Mouse (Mus musculus): ENCODE data around the gene Kif1b.

DNA sequence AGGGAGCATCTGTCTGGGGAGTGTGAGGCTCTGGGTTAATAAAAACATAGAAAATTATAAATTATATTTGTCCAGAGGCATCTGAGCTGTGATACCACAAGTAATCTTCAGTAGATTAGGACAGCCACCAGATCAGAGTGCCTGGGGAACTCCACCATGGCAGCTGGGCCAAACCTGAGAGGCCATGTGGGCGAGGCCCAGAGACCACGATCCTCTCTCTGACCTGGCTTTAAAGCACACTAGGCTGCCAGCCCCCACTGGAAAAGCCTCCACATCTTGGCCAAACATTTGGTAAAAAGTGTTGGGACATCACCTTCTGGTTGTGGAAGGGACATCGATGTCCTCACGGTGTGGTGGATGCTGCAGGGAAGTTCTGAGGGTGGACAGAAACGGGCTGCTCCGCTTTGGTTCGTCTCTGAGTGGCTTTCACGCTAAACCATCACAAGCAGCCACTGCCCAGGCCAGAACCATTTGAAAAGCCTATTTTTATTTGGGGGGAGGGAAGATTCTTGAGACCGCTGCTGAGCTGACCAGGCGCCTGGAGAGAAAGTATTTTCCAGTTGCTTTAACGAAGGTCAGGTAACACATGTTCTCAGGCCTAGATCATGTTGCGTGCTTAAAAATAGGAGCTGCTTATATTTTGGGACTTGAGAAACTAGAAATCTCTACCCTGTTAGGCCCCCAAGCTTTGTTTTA lies 6.2 kb upstream of the Kif1b start:
- TF ChIP-seq CTCF (IDR thresholded peaks at IDR 0.05; ENCODE audit: insufficient read depth, low read length) (no peak), POLR2A (IDR thresholded peaks at IDR 0.05; ENCODE audit: borderline replicate concordance, extremely low read depth, low read depth, low read length) (no peak)

All from lung, adult 2 months (tissue).